Mouse (Mus musculus): Measurements from ENCODE around the gene Bach1. TPM values are rescaled to one million over a fixed set of nuclear protein-coding genes. Genes with fewer than 3 reads are reported as not detected.
A peak's percentile ranks its signal among the peaks of the same experiment; 100 is the strongest.

Bach1 gene
- 16.1 and 16.4 TPM in 2 replicates for polyA plus RNA-seq (2012; rRNA removed)
- 13.3 and 16.7 TPM in 2 replicates for polyA plus RNA-seq (2014; fragmentation: Nextera tagmentation; extraction: Ambion mirVana)

- Histone ChIP-seq H3K9ac (ENCODE audit: low read depth, low read length, severe bottlenecking) (peak within 1 kb of the TSS; percentile 94), H3K9me3 (ENCODE audit: control insufficient read depth, low read length) (no peaks in the 10 kb centered on the region), H3K4me2 (replicated peaks; ENCODE audit: low read depth, low read length, severe bottlenecking) (peak within 1 kb of the TSS; percentile 75), H3K36me3 (ENCODE audit: control insufficient read depth, insufficient read depth, low read length) (no peaks in the 10 kb centered on the region), H3K27ac (replicated peaks; ENCODE audit: low read depth, low read length) (peak within 1 kb of the TSS; percentile 83), H3K4me3 (replicated peaks; ENCODE audit: low read length) (peak within 1 kb of the TSS; percentile 84), H3K27me3 (ENCODE audit: control insufficient read depth, insufficient read depth, low read length) (no peaks in the 10 kb centered on the region), H3K4me1 (ENCODE audit: control insufficient read depth, insufficient read depth, low read length) (peaks cover 7% of the 10 kb centered on the region)
- peak; percentile 72; the same call in 1 of the 2 replicates for TF ChIP-seq POLR2A (IDR thresholded peaks at IDR 0.05; ENCODE audit: borderline replicate concordance, extremely low read depth, insufficient read depth, insufficient read length)
- 0% methylated on average over 29 of the region's 84 CpGs for WGBS
- DNase-seq (ENCODE audit: low spot score) (peak; percentile 88), ATAC-seq (ENCODE audit: low FRiP score, low read depth) (peak; percentile 94)
Observed at GRCm38 (mm10) chr16:87698692-87699305, at the start of gene Bach1. Gene Bach1, plus strand, starts transcription at chr16:87698945.

- H3K36me3 ChIP-seq (ENCODE audit: control insufficient read depth, insufficient read depth, low read length), result no peaks in the 10 kb centered on the region
- DNase-seq (ENCODE audit: low spot score), result no peak
- no peak for TF ChIP-seq POLR2A (IDR thresholded peaks at IDR 0.05; ENCODE audit: borderline replicate concordance, extremely low read depth, insufficient read depth, insufficient read length)
- H3K4me2 ChIP-seq (replicated peaks; ENCODE audit: low read depth, low read length, severe bottlenecking), result no peak overlapping the region
- H3K27me3 ChIP-seq (ENCODE audit: control insufficient read depth, insufficient read depth, low read length), result no peaks in the 10 kb centered on the region
- no peak for ATAC-seq (ENCODE audit: low FRiP score, low read depth)
- H3K4me3 ChIP-seq (replicated peaks; ENCODE audit: low read length), result no peak overlapping the region
- WGBS, result 83% methylated on average over 8 of the region's 8 CpGs
- H3K4me1 ChIP-seq (ENCODE audit: control insufficient read depth, insufficient read depth, low read length), result peaks cover 8% of the 10 kb centered on the region; the same call in 1 of the 2 replicates
- no peak overlapping the region for H3K9ac ChIP-seq (ENCODE audit: low read depth, low read length, severe bottlenecking)
- no peaks in the 10 kb centered on the region for H3K9me3 ChIP-seq (ENCODE audit: control insufficient read depth, low read length)
- H3K27ac ChIP-seq (replicated peaks; ENCODE audit: low read depth, low read length), result no peak overlapping the region
Observed at GRCm38 (mm10) chr16:87652344-87652743, 46.4 kb upstream of the Bach1 start.

GRCm38 (mm10) chr16:87652924-87653323, 45.8 kb upstream of the Bach1 start:
- 68% methylated on average over 13 of the region's 13 CpGs for WGBS

GRCm38 (mm10) chr16:87654016-87654575, 44.6 kb upstream of the Bach1 start:
- 55% methylated on average over 11 of the region's 11 CpGs for WGBS
- H3K4me2 ChIP-seq (replicated peaks; ENCODE audit: low read depth, low read length, severe bottlenecking), result no peak overlapping the region
- H3K27ac ChIP-seq (replicated peaks; ENCODE audit: low read depth, low read length), result no peak overlapping the region
- H3K9me3 ChIP-seq (ENCODE audit: control insufficient read depth, low read length), result no peaks in the 10 kb centered on the region
- no peak overlapping the region for H3K4me3 ChIP-seq (replicated peaks; ENCODE audit: low read length)
- H3K36me3 ChIP-seq (ENCODE audit: control insufficient read depth, insufficient read depth, low read length), result no peaks in the 10 kb centered on the region
- DNase-seq (ENCODE audit: low spot score), result no peak
- H3K27me3 ChIP-seq (ENCODE audit: control insufficient read depth, insufficient read depth, low read length), result no peaks in the 10 kb centered on the region
- peaks cover 8% of the 10 kb centered on the region; the same call in 1 of the 2 replicates for H3K4me1 ChIP-seq (ENCODE audit: control insufficient read depth, insufficient read depth, low read length)
- no peak for ATAC-seq (ENCODE audit: low FRiP score, low read depth)
- no peak for TF ChIP-seq POLR2A (IDR thresholded peaks at IDR 0.05; ENCODE audit: borderline replicate concordance, extremely low read depth, insufficient read depth, insufficient read length)
- no peak overlapping the region for H3K9ac ChIP-seq (ENCODE audit: low read depth, low read length, severe bottlenecking)

More at GRCm38 (mm10) chr16:87652924-87653323, 45.8 kb upstream of the Bach1 start:
- Histone ChIP-seq H3K9ac (ENCODE audit: low read depth, low read length, severe bottlenecking) (no peak overlapping the region), H3K4me3 (replicated peaks; ENCODE audit: low read length) (no peak overlapping the region), H3K36me3 (ENCODE audit: control insufficient read depth, insufficient read depth, low read length) (no peaks in the 10 kb centered on the region), H3K4me2 (replicated peaks; ENCODE audit: low read depth, low read length, severe bottlenecking) (no peak overlapping the region), H3K27me3 (ENCODE audit: control insufficient read depth, insufficient read depth, low read length) (no peaks in the 10 kb centered on the region), H3K27ac (replicated peaks; ENCODE audit: low read depth, low read length) (no peak overlapping the region), H3K4me1 (ENCODE audit: control insufficient read depth, insufficient read depth, low read length) (peaks cover 8% of the 10 kb centered on the region; the same call in 1 of the 2 replicates), H3K9me3 (ENCODE audit: control insufficient read depth, low read length) (no peaks in the 10 kb centered on the region)
- DNase-seq (ENCODE audit: low spot score) (no peak), ATAC-seq (ENCODE audit: low FRiP score, low read depth) (no peak)
- no peak for TF ChIP-seq POLR2A (IDR thresholded peaks at IDR 0.05; ENCODE audit: borderline replicate concordance, extremely low read depth, insufficient read depth, insufficient read length)

GRCm38 (mm10) chr16:87655005-87655404, 43.7 kb upstream of the Bach1 start:
- H3K36me3 ChIP-seq (ENCODE audit: control insufficient read depth, insufficient read depth, low read length), result no peaks in the 10 kb centered on the region
- no peaks in the 10 kb centered on the region for H3K9me3 ChIP-seq (ENCODE audit: control insufficient read depth, low read length)
- no peaks in the 10 kb centered on the region for H3K27me3 ChIP-seq (ENCODE audit: control insufficient read depth, insufficient read depth, low read length)
- H3K4me3 ChIP-seq (replicated peaks; ENCODE audit: low read length), result no peak overlapping the region
- TF ChIP-seq POLR2A (IDR thresholded peaks at IDR 0.05; ENCODE audit: borderline replicate concordance, extremely low read depth, insufficient read depth, insufficient read length), result no peak
- peaks cover 8% of the 10 kb centered on the region; the same call in 1 of the 2 replicates for H3K4me1 ChIP-seq (ENCODE audit: control insufficient read depth, insufficient read depth, low read length)
- no peak for ATAC-seq (ENCODE audit: low FRiP score, low read depth)
- DNase-seq (ENCODE audit: low spot score), result no peak
- no peak overlapping the region for H3K9ac ChIP-seq (ENCODE audit: low read depth, low read length, severe bottlenecking)
- no peak overlapping the region for H3K27ac ChIP-seq (replicated peaks; ENCODE audit: low read depth, low read length)
- H3K4me2 ChIP-seq (replicated peaks; ENCODE audit: low read depth, low read length, severe bottlenecking), result no peak overlapping the region
- WGBS, result 82% methylated on average over 5 of the region's 5 CpGs
